Mouse (Mus musculus) kidney, embryonic 14.5 days (tissue): ENCODE data around the gene Ngp. TPM values are rescaled to one million over a fixed set of nuclear protein-coding genes. Genes with fewer than 3 reads are reported as not detected.
"Not testable (repeated sequence)": the region's sequence is repeated elsewhere in the genome, so short reads cannot be mapped to it uniquely, and the experiment has no call there.

Experiments
- ATAC-seq: fragments of 200-750 bp; cut with Nextera tagmentation; 2 replicates; pipeline ENCODE4 v1.8.0; 2017; ENCODE audit warnings: moderate number of reproducible peaks, mild to moderate bottlenecking, moderate TSS enrichment, moderate library complexity; ENCODE audit not compliant: low FRiP score, low TSS enrichment
- H3K27ac ChIP-seq: fragments of 300-500 bp; sonication (generic); 2 replicates; pipeline ENCODE4 v1.5.1; 2014; ENCODE audit warnings: low read depth, mild to moderate bottlenecking, low read length, moderate library complexity, mixed read lengths
- H3K27me3 ChIP-seq: fragments of 300-500 bp; sonication (generic); 2 replicates; pipeline ENCODE4 v1.6.1; 2014; ENCODE audit warnings: mild to moderate bottlenecking, low read length; ENCODE audit not compliant: control insufficient read depth, insufficient read depth
- H3K36me3 ChIP-seq: fragments of 300-500 bp; sonication (generic); 2 replicates; pipeline ENCODE4 v1.6.1; 2014; ENCODE audit warnings: low read length, mixed read lengths; ENCODE audit not compliant: control insufficient read depth, insufficient read depth
- H3K4me1 ChIP-seq: fragments of 300-500 bp; sonication (generic); 2 replicates; pipeline ENCODE4 v1.6.1; 2014; ENCODE audit warnings: low read length, mixed read lengths; ENCODE audit not compliant: control insufficient read depth, insufficient read depth
- H3K4me2 ChIP-seq: fragments of 300-500 bp; sonication (generic); replicated peaks from 2 replicates; pipeline ENCODE4 v1.6.1; 2014; ENCODE audit warnings: low read depth, mild to moderate bottlenecking, low read length
- H3K4me3 ChIP-seq: fragments of 300-500 bp; sonication (generic); 2 replicates; pipeline ENCODE4 v1.5.1; 2014; ENCODE audit warnings: mild to moderate bottlenecking, low read length
- H3K9ac ChIP-seq: fragments of 300-500 bp; sonication (generic); 2 replicates; pipeline ENCODE4 v1.6.1; 2014; ENCODE audit warnings: low read depth, mild to moderate bottlenecking, low read length, moderate library complexity
- H3K9me3 ChIP-seq: fragments of 300-500 bp; sonication (generic); 2 replicates; pipeline ENCODE4 v1.6.1; 2016; ENCODE audit warnings: low read length; ENCODE audit not compliant: control insufficient read depth
- WGBS: fragments of 180-500 bp; shearing (Covaris S2); extraction: QIAGEN DNeasy Blood & Tissue Kit; methylation state at CpG from one replicate; pipeline ENCODE4 v1.1.7; 2014; 5-methylcytosine and 5-hydroxymethylcytosine counted together
- polyA plus RNA-seq: library from polyadenylated mRNA; unstranded; fragments of >200 nt; fragmentation: Nextera tagmentation; extraction: Ambion mirVana; gene quantifications from 2 replicates; pipeline ENCODE4 v1.2.1, GENCODE M21; 2014

The Ngp gene
- polyA plus RNA-seq: not detected in 2 replicates

DNA sequence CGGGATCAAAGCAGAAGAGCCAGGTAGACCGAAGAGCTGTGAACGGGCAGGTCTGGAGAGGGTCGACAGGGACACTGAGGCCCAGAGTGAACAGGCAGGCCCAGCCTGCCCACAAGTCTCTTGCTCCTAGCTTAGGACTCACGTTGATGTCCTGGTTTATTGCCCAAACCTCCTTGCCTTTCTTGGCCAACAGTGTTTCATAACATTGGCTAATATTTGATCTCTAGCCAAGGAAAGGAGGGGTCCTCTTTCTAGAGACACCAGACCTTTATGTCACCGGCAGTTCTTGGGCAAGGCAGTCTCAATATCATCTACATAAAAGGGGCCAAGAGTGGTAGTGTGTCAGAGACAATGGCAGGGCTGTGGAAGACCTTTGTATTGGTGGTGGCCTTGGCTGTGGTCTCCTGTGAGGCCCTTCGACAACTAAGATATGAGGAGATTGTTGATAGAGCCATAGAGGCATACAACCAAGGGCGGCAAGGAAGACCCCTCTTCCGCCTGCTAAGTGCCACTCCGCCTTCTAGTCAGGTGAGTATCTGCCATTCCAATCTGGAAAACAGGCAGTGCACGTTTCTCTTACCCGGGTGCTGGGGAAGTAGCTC lies at the start of gene Ngp:
Gene Ngp, plus strand, starts transcription at position 237 of the 602 bp plus-strand sequence.
- Histone ChIP-seq H3K9ac (no peak within 1 kb of the TSS), H3K4me2 (no peak within 1 kb of the TSS), H3K36me3 (no peaks in the 10 kb centered on the region), H3K9me3 (no peaks in the 10 kb centered on the region), H3K27me3 (no peaks in the 10 kb centered on the region), H3K4me1 (no peaks in the 10 kb centered on the region), H3K4me3 (no peak within 1 kb of the TSS), H3K27ac (no peak within 1 kb of the TSS)
- 90% methylated on average over 12 of the region's 12 CpGs for WGBS
- ATAC-seq: no peak

DNA sequence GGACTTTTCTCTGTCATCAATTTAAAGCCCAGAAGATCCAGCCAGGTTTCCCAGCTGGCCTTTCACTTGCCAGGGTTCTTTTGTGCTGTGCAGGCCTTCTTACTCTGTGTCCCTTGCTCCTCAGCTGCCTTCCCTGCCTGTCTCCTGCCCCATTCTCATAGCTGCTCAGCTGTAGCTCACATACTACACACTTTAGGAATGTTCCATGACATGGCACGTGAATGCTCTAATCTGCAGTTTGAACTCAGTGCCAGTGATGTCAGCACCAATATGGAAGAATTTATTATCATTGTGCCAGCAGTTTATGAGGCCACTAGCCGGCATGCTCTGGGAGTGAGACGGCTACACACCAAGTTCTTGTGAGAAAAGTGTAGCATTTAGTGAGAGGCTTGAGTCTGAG lies 49.7 kb upstream of the Ngp start:
- Histone ChIP-seq H3K4me2 (no peak overlapping the region), H3K4me3 (no peak overlapping the region), H3K4me1 (no peaks in the 10 kb centered on the region), H3K9ac (no peak overlapping the region), H3K27ac (no peak overlapping the region), H3K36me3 (peaks cover 29% of the 10 kb centered on the region), H3K9me3 (no peaks in the 10 kb centered on the region), H3K27me3 (no peaks in the 10 kb centered on the region)
- 92% methylated on average over 3 of the region's 3 CpGs for WGBS
- ATAC-seq: no peak

DNA sequence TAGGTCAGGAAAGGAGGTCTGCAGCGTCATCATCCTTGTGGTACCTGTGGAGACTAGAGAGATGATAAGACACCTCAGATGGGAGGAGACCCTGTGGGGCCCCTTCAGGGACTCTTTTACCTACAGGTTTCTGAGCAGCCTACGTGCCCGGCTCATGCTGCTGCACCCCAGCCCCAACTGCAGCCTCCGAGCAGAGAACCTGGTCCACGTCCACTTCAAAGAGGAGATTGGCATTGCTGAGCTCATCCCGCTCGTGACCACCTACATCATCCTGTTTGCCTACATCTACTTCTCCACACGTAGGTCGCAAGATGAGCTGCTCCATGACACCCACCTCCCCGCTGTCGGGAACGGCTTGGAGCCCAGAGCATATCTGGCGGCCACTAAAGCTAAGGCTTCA lies 45.7 kb upstream of the Ngp start:
- no peaks in the 10 kb centered on the region for H3K27me3 ChIP-seq
- no peak overlapping the region for H3K4me3 ChIP-seq
- 95% methylated on average over 13 of the region's 13 CpGs for WGBS
- no peaks in the 10 kb centered on the region for H3K9me3 ChIP-seq
- H3K4me2 ChIP-seq: no peak overlapping the region
- no peak overlapping the region for H3K9ac ChIP-seq
- no peak overlapping the region for H3K27ac ChIP-seq
- no peak for ATAC-seq
- no peaks in the 10 kb centered on the region for H3K4me1 ChIP-seq
- H3K36me3 ChIP-seq: peaks cover 47% of the 10 kb centered on the region

GRCm38 (mm10) chr9:110375668-110376067 lies 43.9 kb upstream of the Ngp start:
- 95% methylated on average over 3 of the region's 3 CpGs for WGBS
- no peaks in the 10 kb centered on the region for H3K27me3 ChIP-seq
- H3K27ac ChIP-seq: no peak overlapping the region
- peaks cover 51% of the 10 kb centered on the region for H3K36me3 ChIP-seq
- no peaks in the 10 kb centered on the region for H3K4me1 ChIP-seq
- no peaks in the 10 kb centered on the region for H3K9me3 ChIP-seq
- no peak overlapping the region for H3K4me3 ChIP-seq
- H3K4me2 ChIP-seq: no peak overlapping the region
- no peak for ATAC-seq
- H3K9ac ChIP-seq: no peak overlapping the region

- not testable (repeated sequence) for H3K4me1 ChIP-seq, ATAC-seq, H3K27me3 ChIP-seq, H3K9ac ChIP-seq, H3K4me2 ChIP-seq, H3K9me3 ChIP-seq, H3K27ac ChIP-seq, H3K4me3 ChIP-seq
- WGBS: 84% methylated on average over 15 of the region's 15 CpGs
- H3K36me3 ChIP-seq: peaks cover 54% of the 10 kb centered on the region
Observed at GRCm38 (mm10) chr9:110377655-110378054, 41.9 kb upstream of the Ngp start.

DNA sequence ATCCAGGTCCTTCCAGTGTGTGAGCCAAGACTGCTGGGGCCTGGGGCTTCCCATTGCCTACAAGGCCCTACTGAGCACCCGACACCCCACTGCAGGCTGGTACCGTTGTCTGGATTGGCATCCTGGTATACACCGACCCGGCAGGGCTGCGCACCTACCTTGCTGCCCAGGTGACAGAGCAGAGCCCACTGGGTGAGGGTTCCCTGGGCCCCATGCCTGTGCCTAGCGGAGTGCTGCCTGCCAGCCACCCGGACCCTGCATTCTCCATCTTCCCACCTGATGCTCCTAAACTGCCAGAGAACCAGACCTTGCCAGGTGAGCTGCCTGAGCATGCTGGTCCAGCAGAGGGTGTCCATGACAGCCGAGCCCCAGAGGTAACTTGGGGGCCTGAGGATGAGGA lies 40.2 kb upstream of the Ngp start:
- Histone ChIP-seq H3K27me3 (no peaks in the 10 kb centered on the region), H3K9ac (no peak overlapping the region), H3K9me3 (no peaks in the 10 kb centered on the region), H3K4me1 (no peaks in the 10 kb centered on the region), H3K36me3 (peaks cover 51% of the 10 kb centered on the region), H3K4me2 (no peak overlapping the region), H3K27ac (no peak overlapping the region), H3K4me3 (no peak overlapping the region)
- 95% methylated on average over 8 of the region's 8 CpGs for WGBS
- no peak for ATAC-seq

DNA sequence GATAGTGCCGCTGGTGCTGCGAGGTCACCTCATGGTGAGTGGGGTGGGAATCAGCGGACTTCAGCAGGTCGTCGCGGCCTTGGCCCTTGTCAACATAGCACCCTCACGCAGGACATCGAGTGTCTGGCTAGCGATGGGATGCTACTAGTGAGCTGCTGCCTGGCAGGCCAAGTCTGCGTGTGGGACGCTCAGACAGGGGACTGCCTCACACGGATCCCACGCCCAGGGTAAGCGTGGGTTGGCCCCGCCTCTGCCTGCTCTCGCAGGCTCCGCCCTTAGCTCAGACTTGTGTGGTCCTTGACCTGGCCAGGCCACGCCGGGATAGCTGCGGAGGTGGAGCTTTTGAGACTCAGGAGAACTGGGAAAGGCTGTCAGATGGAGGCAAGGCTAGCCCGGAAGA lies 38.9 kb upstream of the Ngp start:
- peaks cover 64% of the 10 kb centered on the region for H3K36me3 ChIP-seq
- no peaks in the 10 kb centered on the region for H3K9me3 ChIP-seq
- no peak overlapping the region for H3K4me3 ChIP-seq
- H3K27me3 ChIP-seq: no peaks in the 10 kb centered on the region
- ATAC-seq: peak; percentile 53; the same call in 1 of the 2 replicates
- H3K4me1 ChIP-seq: no peaks in the 10 kb centered on the region
- peak overlapping the region; percentile 8; the same call in 1 of the 2 replicates for H3K4me2 ChIP-seq
- H3K9ac ChIP-seq: no peak overlapping the region
- 45% methylated on average over 21 of the region's 21 CpGs for WGBS
- H3K27ac ChIP-seq: no peak overlapping the region

GRCm38 (mm10) chr9:110381292-110381691 lies 38.3 kb upstream of the Ngp start:
- H3K27ac ChIP-seq: no peak overlapping the region
- H3K27me3 ChIP-seq: no peaks in the 10 kb centered on the region
- ATAC-seq: peak; percentile 10; the same call in 1 of the 2 replicates
- no peak overlapping the region for H3K4me3 ChIP-seq
- no peak overlapping the region for H3K9ac ChIP-seq
- WGBS: 80% methylated on average over 12 of the region's 12 CpGs
- H3K36me3 ChIP-seq: peaks cover 65% of the 10 kb centered on the region
- no peaks in the 10 kb centered on the region for H3K9me3 ChIP-seq
- H3K4me1 ChIP-seq: no peaks in the 10 kb centered on the region
- no peak overlapping the region for H3K4me2 ChIP-seq

GRCm38 (mm10) chr9:110384369-110384929 lies 35.1 kb upstream of the Ngp start:
- Histone ChIP-seq H3K27ac (no peak overlapping the region), H3K4me3 (no peak overlapping the region), H3K4me2 (no peak overlapping the region), H3K36me3 (peaks cover 76% of the 10 kb centered on the region), H3K9me3 (no peaks in the 10 kb centered on the region), H3K4me1 (no peaks in the 10 kb centered on the region), H3K27me3 (no peaks in the 10 kb centered on the region), H3K9ac (no peak overlapping the region)
- WGBS: 92% methylated on average over 7 of the region's 7 CpGs
- ATAC-seq: no peak
